Mouse (Mus musculus) embryonic facial prominence, embryonic 14.5 days (tissue): Measurements from ENCODE around the gene Phf7. TPM values are rescaled to one million over a fixed set of nuclear protein-coding genes. Genes with fewer than 3 reads are reported as not detected.
A peak's percentile ranks its signal among the peaks of the same experiment; 100 is the strongest.

Source experiments
- ATAC-seq: fragments of 200-750 bp; cut with Nextera tagmentation; 2 replicates; pipeline ENCODE4 v1.8.0; 2017; ENCODE audit warnings: low read depth, moderate number of reproducible peaks, moderate TSS enrichment
- DNase-seq: peaks from one replicate; pipeline ENCODE4 v3.0.0-alpha.2; 2015; ENCODE audit warnings: low spot score
- H3K27ac ChIP-seq: fragments of 300-500 bp; sonication (generic); replicated peaks from 2 replicates; pipeline ENCODE4 v1.5.1; 2014; ENCODE audit warnings: low read depth, mild to moderate bottlenecking, low read length, moderate library complexity
- H3K27me3 ChIP-seq: fragments of 300-500 bp; sonication (generic); replicated peaks from 2 replicates; pipeline ENCODE4 v1.6.1; 2014; ENCODE audit warnings: low read length; ENCODE audit not compliant: control insufficient read depth, insufficient read depth
- H3K36me3 ChIP-seq: fragments of 300-500 bp; sonication (generic); 2 replicates; pipeline ENCODE4 v1.6.1; 2014; ENCODE audit warnings: low read length, mixed read lengths; ENCODE audit not compliant: control insufficient read depth, insufficient read depth
- H3K4me1 ChIP-seq: fragments of 300-500 bp; sonication (generic); 2 replicates; pipeline ENCODE4 v1.6.1; 2014; ENCODE audit warnings: antibody characterized with exemption, low read length; ENCODE audit not compliant: control insufficient read depth, insufficient read depth
- H3K4me2 ChIP-seq: fragments of 300-500 bp; sonication (generic); 2 replicates; pipeline ENCODE4 v1.6.1; 2014; ENCODE audit warnings: low read depth, mild to moderate bottlenecking, low read length, moderate library complexity, mixed read lengths
- H3K4me3 ChIP-seq: fragments of 300-500 bp; sonication (generic); 2 replicates; pipeline ENCODE4 v1.5.1; 2014; ENCODE audit warnings: low read depth, mild to moderate bottlenecking, low read length
- H3K9ac ChIP-seq: fragments of 300-500 bp; sonication (generic); 2 replicates; pipeline ENCODE4 v1.6.1; 2014; ENCODE audit warnings: low read depth, mild to moderate bottlenecking, low read length, moderate library complexity, mixed read lengths
- H3K9me3 ChIP-seq: fragments of 300-500 bp; sonication (generic); 2 replicates; pipeline ENCODE4 v1.6.1; 2016; ENCODE audit warnings: low read length; ENCODE audit not compliant: control insufficient read depth
- WGBS: fragments of 180-500 bp; shearing (Covaris S2); extraction: QIAGEN DNeasy Blood & Tissue Kit; methylation state at CpG from one replicate; pipeline ENCODE4 v1.1.7; 2014; 5-methylcytosine and 5-hydroxymethylcytosine counted together
- polyA plus RNA-seq: library from polyadenylated mRNA; unstranded; fragments of >200 nt; fragmentation: Nextera tagmentation; extraction: Ambion mirVana; gene quantifications from 2 replicates; pipeline ENCODE4 v1.2.1, GENCODE M21; 2014

Gene Phf7
- polyA plus RNA-seq, 1 experiment from 2014 or later: 10.0 TPM

- DNase-seq: peak; percentile 78
- Histone ChIP-seq H3K4me2 (no peak overlapping the region), H3K9ac (no peak overlapping the region), H3K9me3 (no peaks in the 10 kb centered on the region), H3K27me3 (no peaks in the 10 kb centered on the region), H3K36me3 (peaks cover 91% of the 10 kb centered on the region), H3K27ac (no peak overlapping the region; the same call in 1 of the 2 replicates), H3K4me1 (no peaks in the 10 kb centered on the region), H3K4me3 (no peak overlapping the region)
- 60% methylated on average over 16 of the region's 16 CpGs for WGBS
- ATAC-seq: peak; percentile 81
These were observed 53.3 kb downstream of the Phf7 start for GRCm38 (mm10) chr14:31197547-31198516.

DNA sequence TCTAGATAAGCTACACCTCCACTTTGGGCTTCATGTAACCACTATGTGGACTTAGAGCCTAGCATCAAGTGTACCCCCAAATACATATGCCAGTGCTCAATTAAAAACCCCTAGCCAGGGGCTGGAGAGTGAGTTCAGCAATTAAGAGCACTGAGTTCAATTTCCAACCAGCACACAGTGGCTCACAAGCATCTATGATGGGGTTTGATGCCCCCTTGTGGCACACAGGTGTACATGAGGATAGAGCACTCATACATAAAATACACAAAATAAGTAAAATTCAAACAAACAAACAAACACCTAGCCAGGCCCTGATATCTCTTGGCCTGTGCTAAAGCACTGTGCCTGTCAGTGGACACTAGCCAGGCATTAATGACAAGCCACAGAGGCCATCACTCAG, 55.1 kb downstream of the Phf7 start:
- no peak overlapping the region for H3K27ac ChIP-seq
- no peak for ATAC-seq
- peaks cover 91% of the 10 kb centered on the region for H3K36me3 ChIP-seq
- no peaks in the 10 kb centered on the region for H3K27me3 ChIP-seq
- no peak overlapping the region for H3K4me2 ChIP-seq
- DNase-seq: no peak
- no peak overlapping the region for H3K9ac ChIP-seq
- H3K9me3 ChIP-seq: no peaks in the 10 kb centered on the region
- H3K4me3 ChIP-seq: no peak overlapping the region
- H3K4me1 ChIP-seq: no peaks in the 10 kb centered on the region

DNA sequence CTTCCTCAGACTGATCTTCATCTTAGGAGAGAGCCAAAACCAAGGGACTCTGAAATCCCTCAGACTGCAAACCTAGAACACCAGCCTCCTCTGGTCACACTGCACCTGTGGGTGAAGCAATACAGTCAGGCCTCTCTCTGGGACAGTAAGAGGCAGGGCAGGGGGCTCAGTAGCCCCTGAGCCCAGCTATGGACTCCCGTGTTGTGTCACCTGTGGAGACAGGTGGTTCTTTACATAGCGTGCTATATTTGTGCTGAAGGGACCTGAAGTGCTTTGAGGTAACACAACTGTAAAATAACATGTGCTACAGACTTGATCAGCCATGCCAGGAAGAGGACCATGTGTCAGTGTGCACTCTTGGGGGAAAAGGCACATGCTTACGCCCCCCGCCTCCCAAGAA, 55.6 kb downstream of the Phf7 start:
- H3K9ac ChIP-seq: no peak overlapping the region
- no peak overlapping the region for H3K4me2 ChIP-seq
- no peaks in the 10 kb centered on the region for H3K9me3 ChIP-seq
- H3K27me3 ChIP-seq: no peaks in the 10 kb centered on the region
- 94% methylated on average over 4 of the region's 4 CpGs for WGBS
- no peak overlapping the region for H3K4me3 ChIP-seq
- no peak overlapping the region for H3K27ac ChIP-seq
- DNase-seq (no peak), ATAC-seq (no peak)
- peaks cover 91% of the 10 kb centered on the region for H3K36me3 ChIP-seq
- no peaks in the 10 kb centered on the region for H3K4me1 ChIP-seq

GRCm38 (mm10) chr14:31194891-31195513, 56.1 kb downstream of the Phf7 start:
- DNase-seq (no peak), ATAC-seq (no peak)
- no peak overlapping the region for H3K4me3 ChIP-seq
- no peaks in the 10 kb centered on the region for H3K27me3 ChIP-seq
- H3K4me1 ChIP-seq: no peaks in the 10 kb centered on the region
- H3K9ac ChIP-seq: no peak overlapping the region
- H3K9me3 ChIP-seq: no peaks in the 10 kb centered on the region
- WGBS: 73% methylated on average over 14 of the region's 14 CpGs
- H3K27ac ChIP-seq: no peak overlapping the region
- H3K4me2 ChIP-seq: no peak overlapping the region
- H3K36me3 ChIP-seq: peaks cover 91% of the 10 kb centered on the region

- H3K4me1 ChIP-seq: no peaks in the 10 kb centered on the region
- 94% methylated on average over 2 of the region's 2 CpGs for WGBS
- no peaks in the 10 kb centered on the region for H3K27me3 ChIP-seq
- H3K9me3 ChIP-seq: no peaks in the 10 kb centered on the region
- ATAC-seq (no peak), DNase-seq (no peak)
- H3K4me3 ChIP-seq: no peak overlapping the region
- H3K27ac ChIP-seq: no peak overlapping the region
- peaks cover 92% of the 10 kb centered on the region for H3K36me3 ChIP-seq
- no peak overlapping the region for H3K4me2 ChIP-seq
- H3K9ac ChIP-seq: no peak overlapping the region
These were observed 56.7 kb downstream of the Phf7 start for GRCm38 (mm10) chr14:31194441-31194840.

DNA sequence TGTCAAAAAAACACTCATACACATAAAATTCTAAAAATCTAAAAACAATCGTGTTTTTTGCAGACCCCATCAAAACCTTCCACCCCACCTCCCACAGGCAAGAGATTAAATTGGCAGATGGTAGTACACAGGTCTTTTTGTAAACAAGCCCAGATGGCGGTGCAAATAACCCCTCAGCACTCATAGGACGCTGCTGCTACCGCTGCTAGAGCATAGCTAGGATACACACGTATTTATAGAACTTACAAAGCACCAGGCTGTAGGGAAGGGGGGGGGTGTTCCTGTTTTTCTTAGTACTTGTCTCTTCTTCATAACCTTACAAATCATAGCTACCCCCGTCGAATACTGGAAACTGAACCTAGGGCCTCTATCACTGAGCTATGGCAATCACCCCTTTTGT, 57.3 kb downstream of the Phf7 start:
- DNase-seq: no peak
- Histone ChIP-seq H3K4me1 (no peaks in the 10 kb centered on the region), H3K4me3 (no peak overlapping the region), H3K9ac (no peak overlapping the region), H3K36me3 (peaks cover 92% of the 10 kb centered on the region), H3K27ac (no peak overlapping the region), H3K9me3 (no peaks in the 10 kb centered on the region), H3K4me2 (no peak overlapping the region), H3K27me3 (no peaks in the 10 kb centered on the region)
- ATAC-seq: no peak
- 78% methylated on average over 7 of the region's 7 CpGs for WGBS

- H3K4me2 ChIP-seq: no peak overlapping the region
- H3K4me1 ChIP-seq: no peaks in the 10 kb centered on the region
- no peak overlapping the region for H3K27ac ChIP-seq
- DNase-seq (no peak), ATAC-seq (no peak)
- 62% methylated on average over 2 of the region's 2 CpGs for WGBS
- no peaks in the 10 kb centered on the region for H3K27me3 ChIP-seq
- H3K9me3 ChIP-seq: no peaks in the 10 kb centered on the region
- peaks cover 93% of the 10 kb centered on the region for H3K36me3 ChIP-seq
- no peak overlapping the region for H3K4me3 ChIP-seq
- H3K9ac ChIP-seq: no peak overlapping the region
These were observed 59.2 kb downstream of the Phf7 start for GRCm38 (mm10) chr14:31191936-31192335.

DNA sequence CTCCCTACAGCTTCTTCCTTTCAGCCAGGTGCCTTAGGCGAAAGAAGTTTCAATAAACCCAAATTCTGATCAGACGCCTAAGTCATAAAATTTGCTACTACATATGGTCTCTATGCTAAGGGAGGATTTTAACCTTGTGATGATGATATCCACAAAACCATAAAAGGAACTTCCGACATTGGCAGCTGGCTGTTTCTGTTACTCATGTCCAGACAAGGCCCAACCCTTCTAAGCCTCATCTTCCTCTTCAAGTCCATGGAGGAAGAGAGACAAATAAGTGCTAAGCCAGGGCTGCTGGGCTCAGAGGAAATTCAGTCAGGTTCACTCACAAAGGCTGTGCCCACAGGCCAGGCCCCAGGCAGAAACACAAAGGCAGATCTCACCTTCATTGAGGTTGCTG, 61.8 kb downstream of the Phf7 start:
- WGBS: 95% methylated on average over 3 of the region's 3 CpGs
- DNase-seq: no peak
- Histone ChIP-seq H3K9me3 (no peaks in the 10 kb centered on the region), H3K9ac (no peak overlapping the region), H3K4me1 (no peaks in the 10 kb centered on the region), H3K4me2 (no peak overlapping the region), H3K36me3 (peaks cover 97% of the 10 kb centered on the region), H3K27me3 (no peaks in the 10 kb centered on the region), H3K27ac (no peak overlapping the region), H3K4me3 (no peak overlapping the region)
- no peak for ATAC-seq
